Mouse (Mus musculus) skeletal muscle tissue, adult 2 months (tissue): Measurements from ENCODE around the gene Ptma.
"Not testable (repeated sequence)": the region's sequence is repeated elsewhere in the genome, so short reads cannot be mapped to it uniquely, and the experiment has no call there.

Experiments used
- DNase-seq: peaks from one replicate; pipeline ENCODE4 v3.0.0-alpha.2; 2012; ENCODE audit warnings: low read depth, low spot score

The Ptma gene

DNA sequence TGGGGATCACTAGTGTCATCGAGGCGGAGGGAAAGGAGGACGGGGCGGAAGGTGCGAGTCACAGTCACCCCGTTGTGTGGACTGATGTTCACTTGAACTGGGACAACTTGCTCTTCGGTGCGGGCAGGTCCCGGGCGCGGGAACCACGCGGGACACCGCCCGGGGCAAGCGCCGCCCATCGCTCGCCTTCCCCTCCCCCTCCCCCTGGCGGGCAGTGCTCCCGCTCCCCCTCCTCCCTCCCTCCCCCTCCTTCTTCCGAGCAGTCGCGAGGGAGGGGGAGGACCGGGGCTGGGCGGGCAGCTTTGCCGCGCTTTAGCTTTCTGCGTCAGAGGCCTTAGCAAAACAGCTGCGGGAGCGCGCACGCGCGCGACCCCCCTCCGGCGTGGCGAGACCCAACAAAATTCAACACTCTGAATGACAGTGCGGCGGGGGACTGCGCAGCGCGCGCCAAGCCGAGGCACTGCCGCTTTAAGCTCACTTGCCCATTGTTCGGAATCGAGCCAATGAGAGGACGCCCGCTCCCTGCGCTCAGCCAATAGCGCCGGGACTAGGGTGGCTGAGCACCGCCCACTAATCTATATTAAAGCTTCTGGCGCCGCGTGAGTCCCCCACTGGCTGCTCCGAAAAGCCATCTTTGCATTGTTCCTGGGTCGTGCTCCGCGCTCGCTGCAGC, at the start of gene Ptma:
Ptma (plus strand) TSS at position 611 of the 673 bp plus-strand sequence.
- DNase-seq: peak; percentile 99

DNA sequence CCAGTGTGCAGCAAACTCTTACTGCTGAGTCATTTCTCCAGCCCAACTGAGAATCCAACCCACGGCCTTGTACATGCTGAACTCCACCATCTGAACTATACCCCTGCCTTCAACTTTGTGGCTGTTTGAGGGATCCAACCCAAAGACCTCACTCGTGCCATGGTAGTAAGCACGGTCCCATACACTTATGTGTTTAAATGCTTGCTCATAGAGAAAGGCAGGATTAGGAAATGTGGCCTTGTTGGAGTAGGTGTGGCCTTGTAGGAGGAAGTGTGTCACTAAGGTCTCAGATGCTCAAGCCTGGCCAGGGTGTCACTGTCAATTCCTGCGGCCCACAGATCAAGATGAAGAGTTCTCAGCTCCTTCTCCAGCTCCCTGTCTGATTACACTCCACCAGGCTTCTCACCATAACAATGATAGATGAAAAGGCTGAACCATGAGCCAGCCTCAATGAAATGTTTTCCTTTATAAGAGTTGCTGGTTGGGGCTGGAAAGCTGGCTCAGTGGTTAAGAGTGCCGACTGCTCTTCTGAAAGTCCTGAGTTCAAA, 48.7 kb upstream of the Ptma start:
- DNase-seq: no peak

DNA sequence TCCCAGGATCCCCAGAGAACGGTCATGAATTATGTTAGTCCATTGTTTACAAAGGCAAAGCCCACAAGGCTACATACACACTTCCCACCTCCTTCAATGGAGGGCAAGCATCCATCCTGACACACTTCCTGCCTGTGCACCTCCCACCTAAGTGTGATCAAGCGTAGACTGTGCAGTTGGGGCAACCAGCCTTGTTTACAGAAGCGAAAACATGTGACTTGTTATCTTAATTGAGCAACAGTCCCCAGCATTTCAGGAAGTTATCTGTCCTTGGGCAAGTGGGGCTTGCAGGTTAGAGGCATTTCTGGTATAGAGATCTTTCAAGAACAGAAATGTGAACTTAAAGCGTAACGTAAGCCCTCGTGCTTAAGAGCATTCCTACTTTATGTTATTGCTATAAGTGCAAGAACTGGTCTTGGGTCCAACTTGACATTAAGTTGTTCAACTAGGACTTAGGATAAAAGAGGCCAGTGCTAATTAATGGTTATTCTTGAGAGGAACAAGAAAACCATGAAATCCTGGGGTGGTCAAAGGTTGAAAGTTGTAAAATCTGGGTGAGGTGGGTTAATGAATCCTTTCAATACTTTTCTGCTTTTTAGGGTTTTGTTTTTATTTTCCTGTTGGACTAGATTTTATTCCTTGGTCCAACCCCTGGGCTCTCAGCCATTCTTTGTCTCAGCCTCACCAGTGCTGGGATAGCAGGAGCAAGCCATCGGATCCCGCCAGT, 47.3 kb upstream of the Ptma start:
- no peak for DNase-seq

DNA sequence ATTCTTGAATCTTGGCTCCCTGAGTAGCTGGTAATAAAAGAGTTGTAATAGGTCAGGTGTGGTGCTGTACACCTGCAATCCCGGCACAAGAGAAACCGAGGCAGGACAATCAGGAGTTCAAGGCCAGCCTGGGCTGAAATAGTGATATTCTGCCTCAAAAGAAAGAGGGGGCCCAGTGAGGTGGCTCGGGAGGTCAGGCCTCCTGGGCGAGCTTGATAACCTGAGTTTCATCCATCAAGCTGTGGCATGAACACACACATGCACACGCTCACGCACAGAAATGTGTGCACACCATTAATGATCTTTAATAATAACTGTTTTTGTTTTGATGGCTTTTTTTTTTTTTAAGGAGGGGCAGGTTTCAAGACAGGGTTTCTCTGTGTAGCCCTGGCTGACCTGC, 46.2 kb upstream of the Ptma start:
- DNase-seq: no peak

DNA sequence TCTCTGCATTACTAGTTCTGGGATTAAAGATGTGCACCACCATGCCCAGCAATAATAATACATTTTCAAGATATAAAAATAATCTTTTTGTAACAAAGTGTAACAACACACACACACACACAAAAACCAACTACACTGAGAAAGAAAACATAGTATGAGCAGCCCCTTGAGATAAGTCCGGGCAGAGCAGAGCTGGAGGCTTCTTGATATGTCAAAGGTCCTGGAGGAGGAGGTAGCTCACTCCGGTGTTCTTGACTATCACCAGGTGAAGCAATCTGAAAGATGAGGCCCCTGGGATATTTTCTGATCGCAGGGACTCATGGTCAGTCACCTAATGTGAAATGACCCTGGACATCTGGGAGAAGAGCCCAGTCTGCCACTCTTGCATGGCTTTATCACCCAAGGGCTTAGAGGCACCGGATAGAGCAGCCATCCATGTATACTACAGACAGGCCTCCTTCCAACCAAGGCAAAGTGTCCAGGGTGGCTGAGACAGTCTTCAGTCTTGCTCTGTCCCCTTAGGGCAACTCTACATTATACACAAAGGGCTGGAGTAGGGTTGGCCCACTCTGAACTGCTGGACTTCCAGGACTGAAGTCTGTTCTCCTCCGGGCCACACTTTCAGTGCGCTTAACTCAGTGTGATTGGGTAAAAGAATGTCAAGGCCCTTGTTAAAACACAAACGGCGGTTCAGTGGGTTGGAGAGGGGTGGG, 45.6 kb upstream of the Ptma start:
- DNase-seq: no peak

DNA sequence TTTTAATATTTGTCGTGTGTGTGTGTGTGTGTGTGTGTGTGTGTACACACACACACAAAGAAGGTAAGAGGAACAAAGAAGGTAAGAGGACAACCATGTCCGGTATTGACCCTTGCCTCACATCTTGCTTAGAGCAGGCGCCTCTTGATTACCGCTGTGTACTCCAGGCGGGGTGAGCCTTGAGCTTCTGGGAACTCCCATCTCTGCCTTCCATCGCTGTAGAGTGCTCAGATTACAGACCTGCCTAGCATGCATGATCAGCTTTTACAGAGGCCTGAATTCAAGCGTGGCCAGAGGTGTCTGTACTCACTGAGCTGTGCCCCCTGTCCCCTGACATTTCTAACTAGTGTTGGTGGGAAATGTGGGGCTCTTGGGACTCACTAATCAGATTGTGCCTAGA, 45.1 kb upstream of the Ptma start:
- DNase-seq: no peak

DNA sequence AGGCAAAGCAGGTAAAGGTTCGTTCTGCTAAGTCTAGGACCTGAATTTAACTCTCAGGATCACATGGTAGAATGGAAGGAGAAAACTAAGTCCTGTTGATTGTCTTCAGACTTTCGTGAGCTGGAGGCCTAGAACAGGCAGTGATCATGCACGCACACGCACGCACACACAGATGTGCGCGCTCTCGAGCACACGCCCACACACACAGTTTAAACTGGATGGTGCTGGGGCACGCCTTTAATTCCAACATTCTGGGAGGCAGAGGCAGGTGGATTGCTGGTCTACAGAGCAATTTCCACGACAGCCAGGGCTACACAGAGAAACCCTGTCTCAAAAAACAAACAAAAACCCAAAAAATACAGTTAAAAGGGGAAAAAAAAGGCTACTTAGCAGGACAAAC, 44.2 kb upstream of the Ptma start:
- DNase-seq: no peak

DNA sequence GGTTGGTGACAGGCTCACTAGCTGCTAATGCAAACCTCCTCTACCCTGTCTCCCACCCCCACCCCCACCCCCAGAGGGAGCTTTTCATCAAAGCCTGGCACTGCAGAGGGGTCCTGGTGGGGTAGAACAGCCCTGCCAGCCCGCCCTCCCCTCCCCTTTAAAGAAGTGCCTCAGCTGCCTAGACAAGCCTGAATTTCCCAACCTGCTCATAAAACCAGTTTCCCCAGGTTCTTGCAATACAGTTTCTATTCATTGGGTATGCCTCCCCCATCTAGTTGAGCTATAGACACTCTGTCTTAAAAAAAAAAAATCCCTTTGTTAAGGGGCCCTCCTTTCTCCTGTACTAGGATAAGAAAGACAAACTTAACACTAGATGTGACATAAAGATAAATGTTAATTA, 43.8 kb upstream of the Ptma start:
- DNase-seq: no peak

DNA sequence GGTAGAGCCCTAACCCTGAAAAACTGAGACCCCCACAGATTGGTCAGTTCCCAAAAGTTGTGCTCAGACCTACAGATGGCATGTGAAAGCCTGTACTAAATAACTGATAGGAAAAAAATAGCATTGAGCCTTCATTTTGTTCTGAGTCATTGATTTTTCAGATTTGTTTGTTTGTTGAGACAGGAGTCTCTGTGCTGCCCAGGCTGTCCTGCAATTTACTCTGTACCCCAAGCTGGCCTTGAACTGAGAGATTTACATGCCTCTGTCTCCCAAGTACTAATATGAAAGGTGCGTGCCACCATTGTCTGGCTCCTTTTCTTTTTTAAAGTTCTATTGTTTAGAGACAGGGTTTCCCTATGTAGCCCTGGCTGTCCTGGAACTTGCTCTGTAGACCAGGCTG, 41.2 kb upstream of the Ptma start:
- no peak for DNase-seq

DNA sequence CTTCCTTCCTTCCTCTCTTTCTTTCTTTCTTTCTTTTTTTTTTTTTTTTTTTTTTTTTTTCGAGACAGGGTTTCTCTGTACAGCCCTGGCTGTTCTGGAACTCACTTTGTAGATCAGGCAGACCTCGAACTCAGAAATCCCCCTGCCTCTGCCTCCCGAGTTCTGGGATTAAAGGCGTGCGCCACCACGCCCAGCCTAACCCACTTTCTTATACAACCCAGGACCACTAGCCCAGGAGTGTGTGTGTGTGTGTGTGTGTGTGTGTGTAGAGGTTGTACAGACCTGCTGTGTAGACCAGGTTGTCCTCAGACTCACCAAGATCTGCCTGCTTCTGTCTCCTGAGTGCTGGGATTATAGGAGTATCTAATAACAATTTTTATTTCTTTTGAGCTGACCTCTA, 40.7 kb upstream of the Ptma start:
- DNase-seq: not testable (repeated sequence)

DNA sequence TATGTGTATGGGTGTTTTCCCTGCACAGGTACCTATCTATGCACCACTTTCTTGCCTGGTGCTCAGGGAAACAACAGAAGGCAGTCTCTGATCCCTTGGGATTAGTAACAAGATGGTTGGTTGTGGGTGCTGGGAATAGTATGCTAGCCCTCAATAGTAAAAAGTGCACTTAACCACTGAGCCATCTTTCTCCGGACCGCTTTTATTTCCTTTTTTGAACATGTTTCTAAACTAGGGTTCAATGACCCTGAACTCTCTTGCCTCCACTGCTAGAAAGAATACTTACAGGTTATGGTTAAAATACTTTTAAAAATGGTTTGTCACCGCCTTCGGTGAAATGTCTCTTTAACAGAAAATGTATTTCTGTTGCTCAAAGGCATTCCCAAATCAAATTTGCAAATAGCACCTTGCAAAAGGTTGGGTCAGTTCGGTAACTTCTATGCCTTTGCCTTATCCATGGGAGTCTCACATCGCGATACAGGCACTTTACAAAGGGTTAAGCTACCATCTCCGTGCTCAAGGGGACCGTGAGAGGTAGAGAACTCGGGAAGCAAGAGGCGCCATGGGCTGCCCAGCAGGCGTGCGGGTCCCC, 39.7 kb upstream of the Ptma start:
- DNase-seq: no peak

DNA sequence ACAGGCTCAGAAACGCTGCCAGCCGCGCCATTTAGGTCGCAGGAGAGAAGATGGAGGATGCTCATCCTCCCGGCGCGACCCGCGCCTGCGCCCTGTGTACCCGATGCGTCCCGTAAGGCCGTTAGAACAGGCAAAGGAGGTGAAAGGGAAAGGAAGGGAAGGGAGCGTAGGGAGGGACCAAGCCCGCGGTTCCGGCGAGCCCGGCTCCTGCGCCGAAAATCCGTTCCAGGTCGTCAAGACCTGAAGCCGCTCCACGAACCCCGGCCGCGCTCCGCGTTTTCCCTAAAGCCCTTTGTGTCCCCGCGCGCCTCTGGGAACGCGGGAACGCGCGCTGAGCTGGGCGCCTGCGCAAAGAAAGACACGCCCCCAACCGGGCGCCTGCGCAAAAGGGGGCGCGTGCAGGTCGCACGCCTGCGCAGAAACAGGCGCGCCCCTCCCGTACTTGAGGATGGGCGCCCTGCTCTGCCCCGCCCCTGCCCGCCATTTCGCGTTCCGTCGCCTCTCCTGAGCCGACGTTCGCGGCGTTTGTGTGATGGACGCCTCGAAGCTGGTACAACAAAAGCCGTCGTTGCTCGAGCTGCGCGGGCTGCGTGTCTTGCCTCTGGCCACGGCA, 39.1 kb upstream of the Ptma start:
- peak; percentile 99 for DNase-seq

DNA sequence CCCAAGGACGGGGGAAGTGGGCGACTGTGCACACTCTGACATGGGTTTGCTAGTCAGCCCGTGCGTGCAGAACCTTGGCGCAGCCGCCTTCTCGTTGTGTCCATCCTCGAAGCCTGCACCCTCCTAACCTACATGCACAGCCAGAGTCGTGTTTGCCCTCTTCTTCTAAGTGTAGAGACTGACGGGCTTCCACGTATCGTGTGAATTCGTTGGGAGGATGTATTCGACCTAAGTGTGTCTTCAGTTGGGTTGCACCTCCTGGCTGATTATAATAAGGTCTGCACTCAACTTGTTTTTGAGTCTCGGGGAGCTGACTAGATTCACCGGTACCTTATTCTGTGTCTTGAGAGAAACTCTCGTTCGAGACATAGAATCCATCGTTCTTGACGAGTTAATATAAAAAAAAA, 38.6 kb upstream of the Ptma start:
- no peak for DNase-seq

DNA sequence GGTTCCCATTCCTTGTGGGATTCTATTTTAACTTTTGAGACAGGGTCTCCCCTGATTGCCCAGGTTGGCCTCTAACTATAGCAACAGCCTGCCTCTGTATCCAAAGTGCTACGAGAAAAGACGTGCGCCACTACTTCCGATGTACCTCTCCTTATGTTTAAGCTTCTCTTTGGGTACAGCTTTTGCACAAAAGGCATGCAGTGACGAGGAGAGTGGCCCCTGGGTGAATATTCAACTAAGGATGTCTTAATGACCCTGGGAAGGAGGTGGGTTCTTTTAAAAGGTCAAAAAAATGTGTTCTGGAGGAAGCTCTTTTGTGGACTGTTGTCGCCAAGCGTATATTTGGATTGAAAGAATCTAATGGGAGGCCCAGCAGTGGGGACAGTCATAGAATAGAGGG, 38.2 kb upstream of the Ptma start:
- DNase-seq: no peak

DNA sequence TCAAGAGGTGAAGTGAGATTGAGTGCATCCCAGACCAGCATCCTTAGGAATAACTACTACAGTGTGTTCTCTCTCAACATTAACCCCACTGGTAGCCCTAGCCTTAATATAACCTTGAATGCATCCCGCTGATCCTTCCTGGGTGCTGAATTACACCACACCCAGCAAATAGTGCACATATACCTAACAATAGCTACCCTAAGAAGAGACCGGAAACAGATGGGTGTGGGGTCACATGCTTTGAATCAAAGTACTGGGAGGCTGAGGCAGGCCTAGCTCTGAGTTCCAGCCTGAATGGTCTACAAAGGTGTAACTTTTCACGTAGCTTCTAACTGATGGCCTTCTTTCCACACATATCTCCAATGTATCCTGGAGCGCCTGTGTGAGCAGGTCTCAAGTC, 37.8 kb upstream of the Ptma start:
- DNase-seq: no peak

DNA sequence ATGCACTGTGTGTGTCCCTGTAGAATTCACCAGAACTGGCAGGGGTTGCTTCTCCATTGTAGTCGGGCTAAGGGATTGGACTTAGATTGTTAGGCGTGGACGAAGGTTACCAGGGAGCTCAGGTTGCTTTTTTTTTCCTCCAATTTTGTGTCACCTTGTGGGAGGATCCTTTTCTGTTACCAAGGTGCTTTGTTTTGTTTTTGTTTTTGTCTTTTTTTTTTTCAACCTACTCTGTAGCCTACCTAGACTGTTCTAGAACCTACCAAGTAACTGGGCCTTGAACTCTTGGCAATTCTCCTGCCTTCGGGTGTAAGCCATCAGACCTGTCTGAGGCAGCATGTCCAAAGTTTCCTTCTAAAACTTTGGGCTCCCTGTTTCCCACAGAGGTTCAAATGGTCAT, 36.6 kb upstream of the Ptma start:
- no peak for DNase-seq

DNA sequence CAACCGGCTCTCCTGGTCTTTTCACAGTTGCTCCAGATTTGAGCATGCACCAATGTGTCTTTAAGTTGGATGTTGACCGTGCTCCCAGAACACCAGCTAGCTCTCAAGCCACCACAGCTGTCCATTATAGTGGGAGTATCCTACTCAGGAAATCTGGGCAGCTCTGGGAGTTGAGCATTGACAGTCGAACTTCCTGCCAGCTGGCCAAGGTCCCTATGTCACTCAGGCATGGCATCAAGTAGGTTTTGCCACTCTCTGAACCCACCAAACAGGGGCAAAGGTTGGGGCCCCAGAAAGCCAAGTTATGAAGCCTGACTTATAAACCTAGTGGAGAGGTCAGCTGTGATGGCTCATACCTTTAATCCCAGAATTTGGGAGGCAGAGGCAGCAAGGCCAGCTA, 35.8 kb upstream of the Ptma start:
- DNase-seq: no peak

DNA sequence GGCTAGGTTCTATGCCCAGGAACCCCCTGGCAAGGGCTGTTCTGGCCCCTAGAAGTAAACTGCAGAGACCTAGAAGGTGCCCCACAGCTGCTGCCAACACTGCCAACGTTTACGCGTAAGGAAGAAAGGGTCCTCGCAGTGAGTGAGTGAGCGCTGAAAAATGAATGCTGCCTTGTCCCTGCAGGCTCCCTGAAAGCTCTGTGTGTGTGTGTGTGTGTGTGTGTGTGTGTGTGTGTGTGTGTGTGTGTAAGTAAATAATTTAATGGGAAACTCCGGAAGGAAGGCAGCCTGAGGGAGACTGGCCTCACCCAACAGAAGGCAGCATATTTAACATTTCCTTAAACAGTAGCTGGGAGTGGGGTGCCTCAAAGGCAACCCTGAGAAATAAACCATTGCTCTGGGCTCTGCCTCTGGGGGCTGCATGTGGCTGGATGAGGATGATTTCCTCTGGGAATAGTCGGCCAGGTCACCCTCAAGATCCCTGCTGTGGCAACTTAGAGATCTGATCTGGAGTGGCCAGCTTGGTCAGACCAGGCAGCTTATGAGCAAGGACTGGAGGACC, 34.9 kb upstream of the Ptma start:
- DNase-seq: no peak

DNA sequence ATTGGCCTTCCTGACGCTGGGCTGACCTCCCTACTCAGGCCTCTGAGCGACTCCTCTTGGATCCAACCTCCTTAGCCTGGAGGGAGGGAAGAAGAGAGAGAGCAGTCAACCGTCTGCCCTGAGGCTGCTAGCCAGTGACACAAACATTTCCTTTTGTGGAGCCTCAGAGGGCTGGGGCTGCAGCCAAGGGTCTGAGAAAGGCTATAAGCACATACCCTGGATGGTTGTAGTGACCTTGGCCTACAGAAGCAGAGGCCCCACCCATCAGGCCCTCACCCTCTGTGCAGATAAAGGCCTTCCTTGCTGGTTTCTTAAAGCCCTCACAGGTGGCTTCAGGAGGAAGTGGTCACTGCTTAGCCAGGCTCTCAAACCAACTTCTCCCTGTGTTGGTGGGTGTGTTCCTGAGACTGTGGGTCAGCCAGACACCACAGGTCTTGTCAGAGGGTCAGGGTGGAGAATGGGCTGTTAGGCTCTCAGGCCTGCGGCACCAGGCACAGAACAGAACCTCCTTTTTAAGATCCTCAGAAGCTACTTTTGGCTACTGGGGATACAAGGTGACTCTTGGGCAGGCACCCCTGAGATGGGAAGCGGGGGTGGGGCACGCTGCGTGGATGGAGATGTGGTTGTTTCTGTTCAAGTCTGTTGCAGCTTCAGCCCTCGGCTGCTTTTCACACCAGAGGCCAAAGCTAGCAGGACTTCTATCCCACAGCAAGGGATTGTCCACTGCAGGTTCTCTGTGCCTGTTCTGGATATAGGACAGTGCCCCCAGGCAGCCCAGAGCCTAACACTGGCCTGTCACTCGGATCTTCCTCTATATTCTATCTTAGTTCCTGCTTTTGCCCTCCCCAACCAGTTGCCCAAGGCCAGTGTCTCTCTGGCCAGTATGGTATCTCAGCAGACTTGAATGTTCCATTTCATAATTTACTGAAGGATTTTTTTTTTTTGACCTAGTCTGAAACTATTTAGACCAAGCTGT, 34.1 kb upstream of the Ptma start:
- DNase-seq: no peak

DNA sequence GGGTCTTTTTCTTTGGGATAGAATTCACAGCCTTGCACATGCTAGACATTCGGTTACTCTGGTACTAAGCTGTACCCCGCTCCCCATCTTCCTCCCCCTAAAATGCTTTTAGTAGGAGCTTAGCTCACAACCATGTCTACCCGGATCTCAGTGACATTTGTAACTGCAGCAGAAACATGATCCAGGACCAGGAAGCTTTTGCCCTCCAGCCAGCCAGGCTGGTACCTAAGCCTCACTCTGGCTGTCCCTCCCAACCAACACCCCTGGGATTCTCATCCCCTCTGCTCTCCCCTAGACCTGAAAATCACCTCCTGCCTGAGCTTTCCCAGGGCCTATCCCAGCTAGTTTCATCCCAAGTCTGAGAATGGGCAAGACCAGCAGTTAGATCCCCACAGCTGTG, 32.7 kb upstream of the Ptma start:
- DNase-seq: peak; percentile 62
